Mouse (Mus musculus) c-Kit-positive CD71-negative TER-119-negative erythroid progenitor cells, embryonic 14.5 days (primary cell): ENCODE measurements around the gene Lyrm4.

Experiments used
- DNase-seq: peaks from one replicate; pipeline ENCODE4 v3.0.0-alpha.2; 2013; ENCODE audit warnings: low read depth

Gene Lyrm4

DNA sequence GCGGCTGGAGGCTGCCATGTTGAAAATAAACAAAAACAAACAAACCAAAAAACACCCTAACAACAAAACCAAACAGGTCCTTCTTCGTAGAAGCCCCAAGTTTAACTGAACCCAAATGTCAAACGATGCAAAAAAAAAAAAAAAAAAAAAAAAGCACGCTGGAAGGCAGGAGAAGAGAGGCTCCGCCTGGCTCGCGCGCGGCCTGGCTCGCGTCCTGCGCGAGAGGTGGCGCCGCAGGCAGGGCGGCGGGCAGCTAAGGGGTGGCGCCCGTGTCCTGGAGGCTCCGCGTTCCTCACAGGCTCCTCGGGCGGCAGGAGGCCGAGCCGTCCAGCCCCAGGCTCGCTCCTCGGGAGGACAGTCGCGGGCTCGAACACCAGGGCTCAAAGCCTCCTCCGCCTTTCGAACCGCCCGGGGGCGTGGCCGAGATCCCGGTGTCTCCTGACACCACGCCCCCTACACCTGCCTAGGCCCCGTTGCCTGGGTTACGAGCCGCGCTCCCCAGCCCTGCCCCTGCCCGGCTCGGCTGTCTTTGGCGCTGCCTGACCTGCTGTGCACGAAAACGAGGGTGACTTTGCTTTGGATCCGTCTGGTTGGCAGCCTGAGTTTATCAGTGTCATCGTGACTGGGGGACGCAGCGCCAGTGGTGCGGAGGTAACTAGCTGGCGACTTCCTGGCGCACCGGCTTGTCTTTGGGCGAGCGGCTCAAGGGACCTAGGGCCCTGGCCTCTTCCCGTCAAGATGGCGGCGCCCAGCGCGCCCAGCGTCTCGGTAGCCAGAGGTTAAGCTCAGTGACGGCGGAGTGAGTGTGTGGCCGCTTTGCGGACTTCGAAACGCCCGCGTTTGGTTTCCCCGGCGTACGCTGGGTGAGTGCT lies at the start of gene Lyrm4, which contains the start of gene Fars2:
Gene Lyrm4, minus strand, starts transcription at position 384 of the 872 bp plus-strand sequence.
Gene Fars2, plus strand, starts transcription at position 270 of the 872 bp plus-strand sequence.
- peak; percentile 87 for DNase-seq

DNA sequence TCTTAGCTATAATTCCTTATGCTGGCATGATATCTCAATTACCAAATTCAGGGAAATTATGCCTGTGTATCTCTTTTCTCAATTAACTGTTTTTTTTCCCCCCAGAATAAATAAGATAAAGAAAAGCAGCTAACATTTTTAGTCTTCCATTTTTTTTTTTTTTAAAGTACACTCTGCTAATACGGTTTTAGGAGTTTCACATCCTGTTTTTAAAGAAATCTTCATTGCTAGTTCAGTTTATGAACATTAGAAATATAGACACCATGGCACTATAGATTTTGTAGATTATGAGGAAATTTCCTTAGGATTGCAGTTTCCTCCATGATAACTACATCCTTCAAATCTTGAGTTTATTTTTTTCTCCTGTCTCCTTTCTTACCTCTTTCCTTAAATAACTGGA lies 46.6 kb upstream of the Lyrm4 start:
- no peak for DNase-seq

DNA sequence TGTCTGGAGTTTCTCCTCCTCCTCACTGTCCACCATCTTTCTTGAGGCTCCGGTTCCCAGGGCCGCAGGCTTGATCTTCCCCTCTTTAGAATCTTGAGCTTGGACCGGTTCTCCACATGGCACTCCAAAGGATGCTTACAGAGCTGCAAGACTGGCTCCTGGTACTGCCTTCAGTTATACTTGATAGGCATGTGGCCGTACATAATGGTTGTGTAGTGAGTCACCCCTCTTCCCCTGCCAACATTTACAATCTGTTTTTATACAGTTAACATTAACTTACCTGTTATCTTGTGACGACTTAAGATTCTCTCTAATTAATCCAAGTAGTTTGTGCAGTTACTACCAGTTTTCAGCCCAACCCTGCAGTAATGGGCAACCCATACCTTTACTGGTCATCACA lies 46.1 kb upstream of the Lyrm4 start:
- no peak for DNase-seq

DNA sequence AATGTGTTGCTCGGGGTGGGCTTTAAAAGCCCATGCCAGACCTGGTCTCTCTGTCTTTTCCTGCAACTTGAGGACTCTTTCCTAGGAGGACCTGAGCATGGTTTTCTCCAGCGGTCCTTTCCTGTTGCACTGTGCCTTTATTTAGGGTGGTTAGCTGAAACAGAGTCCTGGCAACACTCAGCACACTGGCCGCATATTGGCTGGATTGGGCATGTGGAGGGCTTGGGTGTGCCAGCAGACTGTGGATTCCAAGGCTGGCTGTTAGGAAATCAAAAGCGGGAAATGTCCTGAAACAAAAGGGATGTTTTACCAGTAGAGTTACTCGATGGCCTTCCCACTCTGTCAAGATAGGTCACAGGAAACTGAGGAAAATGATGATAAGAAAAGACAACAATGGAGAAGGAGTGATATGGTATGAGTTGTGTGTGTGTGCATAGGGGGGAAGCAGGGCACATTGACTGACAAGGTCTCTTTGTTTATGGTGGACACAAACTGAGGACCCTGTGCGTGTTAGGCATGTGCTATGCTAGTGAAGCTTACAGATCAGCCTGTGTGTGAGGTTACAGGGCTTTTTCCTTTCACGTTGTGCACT lies 39.1 kb upstream of the Lyrm4 start:
- DNase-seq = no peak

DNA sequence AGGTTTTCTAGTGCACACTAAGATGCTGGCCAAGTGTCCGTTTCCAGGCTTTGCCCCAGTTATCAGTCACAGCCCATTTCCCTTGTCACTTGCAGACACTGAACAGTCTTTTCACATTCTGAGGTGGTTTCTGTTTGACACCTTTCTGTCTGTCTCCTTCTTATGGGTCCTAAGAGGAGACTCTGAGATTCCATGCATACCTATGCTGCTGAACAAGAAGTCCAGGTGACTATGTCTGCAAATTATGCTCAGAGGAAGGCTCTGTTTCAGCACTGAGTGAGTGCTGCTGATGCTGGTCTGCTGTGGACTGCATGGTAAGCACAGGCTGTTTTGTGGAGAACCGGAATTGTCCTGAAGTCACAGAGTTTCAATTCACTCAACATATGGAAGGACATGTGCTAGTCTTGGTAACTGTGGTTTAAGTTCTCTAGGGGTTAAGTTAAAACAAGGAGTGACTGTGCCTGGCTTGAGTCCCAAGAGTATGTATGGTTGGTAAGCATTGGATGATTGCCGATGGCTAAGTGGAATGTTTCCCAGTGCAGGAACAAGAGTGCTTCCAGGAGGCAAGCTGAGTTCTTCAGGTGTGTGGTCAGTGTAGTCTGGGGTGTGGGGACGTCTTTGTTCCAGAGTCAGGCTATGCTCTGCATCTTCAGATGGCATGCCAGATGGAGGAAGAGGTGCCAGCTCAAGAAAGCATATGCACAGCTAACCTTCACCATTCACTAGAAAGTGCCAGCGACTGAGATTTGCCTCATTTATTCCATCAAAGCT lies 35.6 kb upstream of the Lyrm4 start:
- DNase-seq = no peak

DNA sequence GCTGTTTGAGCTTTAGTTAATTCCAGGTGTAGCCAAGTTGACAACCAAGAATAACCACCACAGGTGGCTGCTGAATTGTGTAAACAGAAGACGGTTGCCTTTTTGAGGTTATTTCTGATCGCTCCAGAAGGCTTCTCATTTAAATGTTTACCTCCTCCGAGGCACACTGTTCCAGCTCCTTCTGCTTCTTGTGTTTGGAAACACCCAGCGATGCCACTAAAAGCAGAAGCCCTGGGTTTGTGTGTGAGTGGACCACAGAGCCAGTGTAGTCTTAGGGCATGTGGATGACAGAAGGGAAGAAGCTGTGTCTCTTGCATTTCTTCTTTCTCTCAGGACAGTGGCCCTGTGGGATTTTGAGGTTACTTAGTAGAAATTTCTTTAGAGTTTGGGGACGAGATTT lies 32.9 kb upstream of the Lyrm4 start:
- no peak for DNase-seq

DNA sequence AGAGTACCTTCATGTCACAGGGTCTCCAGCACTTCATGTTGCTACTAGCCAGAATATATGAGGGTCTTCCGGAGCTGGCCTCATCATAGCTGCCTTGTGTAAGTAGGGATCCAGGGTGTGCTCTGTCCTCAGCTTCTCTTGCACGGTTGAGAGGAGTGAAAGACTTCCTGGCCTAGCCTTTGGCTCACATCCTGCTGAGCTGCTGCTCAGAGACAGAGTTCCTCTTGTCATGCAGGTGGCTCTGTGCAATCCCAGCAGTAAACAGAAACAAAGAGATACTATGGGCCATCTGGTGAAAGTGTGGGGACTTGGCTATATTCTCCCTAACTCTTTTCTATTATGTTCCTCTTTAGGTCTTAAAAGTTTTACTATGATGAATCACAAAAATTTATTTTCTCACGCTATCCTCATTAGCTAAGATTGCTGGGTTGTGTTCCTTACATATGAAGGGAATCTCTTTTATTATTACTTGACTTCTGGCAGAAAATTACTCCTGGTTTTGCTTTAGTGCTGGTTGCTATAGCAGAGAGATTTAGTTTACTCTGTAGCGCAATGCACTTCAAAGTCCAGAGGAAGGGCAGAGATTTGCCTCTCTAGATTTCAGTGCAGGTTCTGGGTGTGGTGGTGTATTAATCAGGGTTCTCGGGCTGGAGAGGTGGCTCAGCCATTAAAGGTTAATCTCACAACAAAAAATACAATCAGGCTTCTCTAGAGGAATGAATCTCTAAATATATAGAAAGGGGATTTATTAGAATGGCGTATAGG lies 32.0 kb upstream of the Lyrm4 start:
- DNase-seq = no peak

GRCm38 (mm10) chr13:36145601-36146000 lies 28.3 kb upstream of the Lyrm4 start:
- no peak for DNase-seq

DNA sequence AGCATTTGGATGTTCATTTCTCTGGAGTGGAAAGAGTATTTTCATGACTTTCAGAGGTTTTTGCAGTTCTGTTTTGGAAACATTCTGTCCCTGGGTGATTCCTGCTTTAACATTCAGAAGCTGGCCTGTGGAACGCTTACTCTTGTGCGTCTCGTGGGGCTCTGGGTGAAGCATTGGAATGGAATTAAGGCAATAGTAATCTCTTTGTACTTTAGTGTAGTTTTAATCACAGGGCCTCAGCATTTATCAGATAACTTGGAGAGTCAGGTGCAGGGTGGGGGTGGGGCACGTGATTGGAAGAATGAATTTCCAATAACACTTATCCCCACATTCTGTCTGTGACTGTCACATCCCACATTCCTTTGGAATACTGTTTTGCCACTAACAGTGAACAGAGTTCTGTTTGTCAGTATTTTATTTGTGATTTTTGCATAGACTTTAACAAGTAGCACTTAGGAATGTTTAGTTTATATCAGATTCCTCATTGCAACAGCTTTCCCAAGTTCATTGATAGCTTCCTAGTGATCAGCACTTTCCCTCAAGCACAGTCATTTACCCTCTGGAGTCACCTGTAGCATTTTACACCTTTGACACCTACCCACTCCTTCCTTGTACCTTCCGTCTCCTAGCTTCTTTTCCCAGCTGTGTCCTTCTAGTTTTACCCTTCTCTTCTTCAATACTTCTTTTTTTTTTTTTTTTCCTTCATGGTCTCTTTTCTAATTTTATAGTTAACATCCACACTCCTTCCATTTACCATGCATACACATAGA lies 23.1 kb upstream of the Lyrm4 start:
- no peak for DNase-seq

GRCm38 (mm10) chr13:36139703-36140102 lies 22.4 kb upstream of the Lyrm4 start:
- no peak for DNase-seq

GRCm38 (mm10) chr13:36131992-36132649 lies 14.8 kb upstream of the Lyrm4 start:
- no peak for DNase-seq

DNA sequence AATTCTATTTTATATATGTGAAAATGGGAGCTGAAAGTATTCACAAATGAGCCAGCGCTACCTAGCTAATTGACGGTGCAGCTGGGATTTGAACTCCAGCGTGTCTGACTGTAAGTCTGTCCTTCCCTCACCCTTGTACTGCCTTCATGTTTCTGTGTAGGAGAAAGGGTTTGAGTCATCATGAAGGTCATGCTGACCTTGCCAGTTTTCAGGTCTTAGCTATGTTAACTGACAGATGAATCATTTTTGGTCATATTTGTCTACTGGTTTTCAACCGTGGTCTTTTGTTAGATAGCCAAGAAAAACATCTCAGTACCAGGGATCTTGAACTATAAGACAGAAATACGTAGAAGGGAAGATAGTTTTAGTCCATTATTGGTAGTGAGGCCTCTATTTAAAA lies 14.1 kb upstream of the Lyrm4 start:
- no peak for DNase-seq

DNA sequence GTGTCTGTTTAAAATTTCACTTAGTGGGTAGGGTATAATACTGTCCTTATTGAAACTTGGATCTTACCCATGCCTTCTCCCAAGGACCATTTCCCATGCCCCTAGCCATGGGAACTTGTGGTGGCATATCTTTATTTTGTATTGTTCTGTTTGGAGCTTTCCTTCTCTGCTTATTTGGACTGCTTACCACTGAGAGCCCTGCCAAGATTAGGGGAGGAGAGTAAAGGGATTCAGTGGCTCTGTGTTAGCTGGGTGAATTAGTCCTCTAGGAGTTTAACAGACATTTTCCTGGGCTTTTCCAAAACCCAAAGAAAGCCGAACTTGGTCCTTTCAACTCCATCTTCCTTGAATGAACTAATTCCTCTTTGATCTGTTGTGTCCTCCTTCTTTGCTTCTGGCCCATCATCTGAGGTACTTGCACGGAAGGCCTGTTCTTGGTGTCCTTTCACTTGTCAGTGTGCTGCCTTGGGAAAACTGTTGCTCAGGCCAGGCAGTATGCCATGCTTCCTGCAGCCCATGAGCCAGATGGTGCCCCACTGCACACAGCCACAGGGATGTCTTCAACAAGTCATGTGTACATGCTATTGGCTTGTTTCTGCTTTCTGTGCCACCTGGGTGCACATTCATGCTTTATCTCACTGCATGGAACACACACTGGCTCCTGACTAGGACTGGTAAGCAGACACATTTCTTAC lies 12.2 kb upstream of the Lyrm4 start:
- DNase-seq = no peak

DNA sequence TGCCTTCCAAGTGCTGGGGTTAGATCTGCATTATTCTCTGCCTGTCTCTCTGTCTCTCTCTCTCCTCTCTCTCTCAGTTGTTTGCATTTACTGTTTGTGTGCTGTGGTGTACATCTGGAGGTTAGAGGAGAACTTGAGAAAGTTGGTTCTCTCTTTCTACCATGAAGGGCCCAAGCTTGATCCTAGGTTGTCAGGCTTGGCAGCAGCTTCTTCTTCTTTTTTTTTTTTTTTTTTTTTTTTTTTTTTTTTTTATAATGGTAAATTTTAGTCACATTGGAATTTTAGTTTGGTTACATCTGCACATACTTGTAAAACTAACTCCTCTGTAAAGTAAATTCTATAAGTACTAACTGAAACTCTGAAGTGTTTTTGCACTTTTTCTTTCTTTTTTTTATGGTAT lies 3.3 kb upstream of the Lyrm4 start:
- no peak for DNase-seq

GRCm38 (mm10) chr13:36119684-36120083 lies 2.4 kb upstream of the Lyrm4 start:
- no peak for DNase-seq

- no peak for DNase-seq
These were observed 695 bp downstream of the Lyrm4 start for GRCm38 (mm10) chr13:36116520-36117142.

GRCm38 (mm10) chr13:36113181-36113580 lies 4.1 kb downstream of the Lyrm4 start:
- no peak for DNase-seq

GRCm38 (mm10) chr13:36111331-36111730 lies 6.0 kb downstream of the Lyrm4 start:
- no peak for DNase-seq

- DNase-seq = no peak
These were observed 8.8 kb downstream of the Lyrm4 start for GRCm38 (mm10) chr13:36108528-36108927.

DNA sequence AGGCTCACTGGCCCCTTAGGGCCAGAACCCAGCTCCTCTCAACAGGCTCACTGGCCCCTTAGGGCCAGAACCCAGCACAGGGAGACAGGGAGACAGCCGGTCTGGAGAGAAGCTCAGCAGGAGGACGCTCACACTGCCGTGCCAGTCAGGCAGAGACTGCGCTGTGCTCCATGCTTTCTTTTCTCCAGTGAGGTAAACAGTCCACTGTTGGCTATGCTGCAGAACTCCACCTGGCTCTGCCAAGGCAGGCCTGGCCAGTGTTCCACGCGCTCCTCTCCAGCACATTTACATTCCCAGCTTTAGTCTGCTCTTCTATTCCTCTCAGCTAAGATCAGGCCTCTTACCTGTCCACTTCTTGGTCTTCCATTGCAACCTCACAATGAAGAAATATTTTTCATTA lies 11.7 kb downstream of the Lyrm4 start:
- DNase-seq = no peak
